Mouse (Mus musculus): ENCODE results near the gene Isyna1.

DNA sequence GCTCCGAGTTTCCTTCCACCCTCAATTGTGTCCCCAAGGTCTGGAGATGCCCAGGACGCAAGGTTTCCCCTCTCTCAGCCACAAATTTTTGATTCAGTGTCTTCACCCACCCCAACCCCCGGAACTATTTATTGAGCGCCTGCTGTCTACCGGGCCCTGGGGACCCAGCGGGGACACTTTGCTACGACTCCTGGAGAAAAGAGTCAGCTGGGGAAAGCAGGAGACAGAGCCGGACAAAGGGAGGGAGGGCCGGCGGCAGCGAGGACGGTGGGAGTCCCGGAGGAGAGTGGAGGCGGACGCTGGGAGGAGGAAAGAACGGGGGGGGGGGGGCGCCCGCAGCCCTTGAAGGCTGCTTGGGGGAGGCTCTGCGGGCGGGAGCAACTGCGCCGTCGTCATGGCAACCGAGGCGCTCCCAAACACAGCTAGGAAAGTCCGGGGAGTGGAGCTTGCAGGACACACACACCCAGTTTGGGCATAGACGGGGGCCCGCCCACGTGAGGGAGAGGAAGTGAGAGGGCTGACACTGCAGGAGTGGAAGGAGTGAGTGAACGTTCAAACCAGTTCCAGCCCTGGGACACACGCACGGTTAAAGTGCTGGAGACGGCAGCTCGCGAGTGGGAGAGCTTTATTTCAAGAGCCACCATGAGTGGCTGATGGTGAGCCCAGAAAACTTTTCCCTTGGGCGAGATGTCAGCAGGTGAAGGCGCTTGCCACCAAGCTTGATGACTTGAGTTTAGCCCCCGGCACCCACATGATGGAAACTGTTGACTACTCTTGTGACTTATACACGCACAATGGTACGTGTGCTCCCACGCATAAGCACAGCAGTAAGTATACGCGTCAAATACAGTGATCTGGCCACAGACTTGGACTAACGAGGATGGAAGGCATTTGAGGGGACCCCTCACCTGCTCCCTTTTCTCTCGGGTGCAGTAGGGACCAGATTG lies 15.9 kb downstream of the Isyna1 start:
- no peak for TF ChIP-seq CTCF (IDR thresholded peaks at IDR 0.05; ENCODE audit: extremely low read depth, insufficient read depth, low read length)
- 0 out of 2 replicates have a peak, but pooled peaks have one; percentile 25 for TF ChIP-seq POLR2A (IDR thresholded peaks at IDR 0.05; ENCODE audit: extremely low read depth, insufficient read depth, low read length)
